Comparison of ENCODE assay signal across 20 mouse cellular contexts in the genomic region with DNA sequence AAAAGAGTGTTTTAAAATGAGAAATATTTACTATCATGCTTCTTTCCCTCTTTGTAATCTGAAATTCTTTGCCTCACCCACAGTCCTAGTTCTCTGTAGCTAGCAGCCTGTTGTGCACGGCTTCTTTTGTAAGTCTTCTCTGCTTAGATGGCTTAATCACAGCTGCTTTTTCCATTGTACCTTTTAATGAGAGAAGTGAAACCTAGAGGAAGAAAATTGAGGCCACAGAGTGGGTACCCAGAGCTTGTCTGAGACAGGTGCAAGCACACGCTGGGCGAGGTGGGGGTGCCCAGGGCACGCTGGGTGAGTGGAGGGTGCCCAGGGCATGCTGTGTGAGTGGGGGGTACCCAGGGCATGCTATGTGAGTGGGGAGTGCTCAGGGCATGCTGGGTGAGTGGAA.
"Had no signal": no experiment of that assay in that cellular context is flagged by ENCODE, and none has a peak within 500 bp of the region (broad histone marks: within the 10 kb centered on the region; RNA-seq: fewer than 3 reads in every experiment).

No protein-coding gene starts in this region.

- H3K27ac ChIP-seq: liver, embryonic 14.5 days; midbrain, embryonic 10.5 days; midbrain, embryonic 13.5 days; midbrain, embryonic 15.5 days; neural tube, embryonic 13.5 days; neural tube, embryonic 15.5 days; stomach, embryonic 15.5 days; stomach, postnatal 0 days had no signal

- H3K9ac ChIP-seq: liver, embryonic 14.5 days; lung, embryonic 14.5 days; midbrain, embryonic 13.5 days; midbrain, embryonic 15.5 days; neural tube, embryonic 13.5 days; neural tube, embryonic 15.5 days; stomach, embryonic 15.5 days had no signal

- ATAC-seq: midbrain, embryonic 13.5 days; midbrain, embryonic 15.5 days had no signal

- H3K9me3 ChIP-seq: stomach, embryonic 15.5 days had no signal

- H3K27me3 ChIP-seq: midbrain, embryonic 13.5 days; midbrain, embryonic 15.5 days; neural tube, embryonic 13.5 days; neural tube, embryonic 15.5 days; stomach, embryonic 15.5 days had no signal

- H3K4me1 ChIP-seq: midbrain, embryonic 10.5 days; midbrain, embryonic 13.5 days; midbrain, embryonic 15.5 days; neural tube, embryonic 13.5 days; neural tube, embryonic 15.5 days; stomach, embryonic 15.5 days had no signal

- H3K4me2 ChIP-seq: lung, embryonic 14.5 days; midbrain, embryonic 13.5 days; midbrain, embryonic 15.5 days; neural tube, embryonic 13.5 days; neural tube, embryonic 15.5 days; stomach, embryonic 15.5 days had no signal

- H3K4me3 ChIP-seq: midbrain, embryonic 10.5 days; midbrain, embryonic 13.5 days; midbrain, embryonic 15.5 days; myocyte; neural tube, embryonic 13.5 days; neural tube, embryonic 15.5 days; stomach, embryonic 15.5 days had no signal

- H3K36me3 ChIP-seq: midbrain, embryonic 10.5 days; midbrain, embryonic 13.5 days; midbrain, embryonic 15.5 days; neural tube, embryonic 13.5 days; neural tube, embryonic 15.5 days; stomach, embryonic 15.5 days had no signal

- DNase-seq: lung, adult 18-20 months; lung, embryonic 14.5 days; lung, postnatal 10 days; lung, postnatal 4 days; retina, postnatal 1 day; right cerebral cortex, adult 18-20 months; right cerebral cortex, postnatal 25 days; right cerebral cortex, postnatal 4 days; thymus, adult 2 months; thymus, postnatal 25 days; thymus, postnatal 4 days had no signal
